Mouse (Mus musculus): ENCODE measurements around the gene Fam192a. TPM values are rescaled to one million over a fixed set of nuclear protein-coding genes. Genes with fewer than 3 reads are reported as not detected.

The Fam192a gene
- polyA plus RNA-seq, 1 experiment, result 24.2 TPM

- Histone ChIP-seq H3K4me2 (ENCODE audit: low read depth) (no peak overlapping the region), H3K4me3 (no peak overlapping the region), H3K79me2 (ENCODE audit: control insufficient read depth, insufficient read depth) (no peaks in the 10 kb centered on the region), H3K27me3 (ENCODE audit: control insufficient read depth, insufficient read depth, insufficient read length) (peaks cover 10% of the 10 kb centered on the region), H3ac (ENCODE audit: control insufficient read depth, insufficient read length) (no peak overlapping the region), H3K36me3 (ENCODE audit: control insufficient read depth, insufficient read depth) (no peaks in the 10 kb centered on the region)
- TF ChIP-seq CEBPB (IDR thresholded peaks at IDR 0.05; ENCODE audit: insufficient read depth, poor library complexity, severe bottlenecking) (no peak), USF1 (IDR thresholded peaks at IDR 0.05; ENCODE audit: low read depth) (no peak), MAX (IDR thresholded peaks at IDR 0.05; ENCODE audit: low read depth) (no peak), MYOD1 (IDR thresholded peaks at IDR 0.05; ENCODE audit: control insufficient read depth in 1 of 3, insufficient read length in 2 of 3, low read depth in 2 of 3) (no peak), REST (IDR thresholded peaks at IDR 0.05; ENCODE audit: insufficient read depth, insufficient read length) (no peak), POLR2A (IDR thresholded peaks at IDR 0.05; ENCODE audit: insufficient read length, low read depth) (no peak), TCF3 (IDR thresholded peaks at IDR 0.05; ENCODE audit: insufficient read length, low read depth) (no peak), POLR2AphosphoS2 (IDR thresholded peaks at IDR 0.05; ENCODE audit: insufficient read length, low read depth) (no peak), SRF (IDR thresholded peaks at IDR 0.05; ENCODE audit: control insufficient read depth, insufficient read length, low read depth) (no peak), TCF12 (IDR thresholded peaks at IDR 0.05; ENCODE audit: insufficient read depth, poor library complexity, severe bottlenecking) (no peak)
Observed at GRCm38 (mm10) chr8:94524554-94524953, 77.2 kb downstream of the Fam192a start.

Other genes starting within 250 kb of the Fam192a start
- gene Herpud1, start 215.6 kb downstream of the Fam192a start, polyA plus RNA-seq (2012; fragmentation: generic; extraction: Trizol), result 292 TPM
- 0.40 TPM for gene Nlrc5, start 167.6 kb downstream of the Fam192a start, polyA plus RNA-seq (2012; fragmentation: generic; extraction: Trizol)
- 20.4 TPM for gene Cpne2, start 69.0 kb downstream of the Fam192a start, polyA plus RNA-seq (2012; fragmentation: generic; extraction: Trizol)
- gene Rspry1, start 60 bp downstream of the Fam192a start, polyA plus RNA-seq (2012; fragmentation: generic; extraction: Trizol), result 7.4 TPM
- 67.4 TPM for gene Arl2bp, start 64.6 kb upstream of the Fam192a start, polyA plus RNA-seq (2012; fragmentation: generic; extraction: Trizol)
- gene Pllp, start 94.3 kb upstream of the Fam192a start, polyA plus RNA-seq (2012; fragmentation: generic; extraction: Trizol), result 0.02 TPM
- not detected for gene Ccl22, start 143.6 kb upstream of the Fam192a start, polyA plus RNA-seq (2012; fragmentation: generic; extraction: Trizol)
- 8.3 TPM for gene Cx3cl1, start 170.0 kb upstream of the Fam192a start, polyA plus RNA-seq (2012; fragmentation: generic; extraction: Trizol)
- gene Ccl17, start 208.5 kb upstream of the Fam192a start, polyA plus RNA-seq (2012; fragmentation: generic; extraction: Trizol), result 0.48 TPM
- gene Coq9, start 236.3 kb upstream of the Fam192a start, polyA plus RNA-seq (2012; fragmentation: generic; extraction: Trizol), result 126 TPM
- 74.9 TPM for gene Ciapin1, start 236.4 kb upstream of the Fam192a start, polyA plus RNA-seq (2012; fragmentation: generic; extraction: Trizol)